Mouse (Mus musculus): ENCODE results near the gene Abcd2. TPM values are rescaled to one million over a fixed set of nuclear protein-coding genes. Genes with fewer than 3 reads are reported as not detected.

Gene Abcd2
- 10 to 100 TPM; 14.4 to 29.5 TPM for total RNA-seq (2021)
- long read RNA-seq, experiment 1, full-length matches to known transcripts = 8 of 13 reads
- long read RNA-seq, experiment 1, partial matches to known transcripts = 0 of 13 reads
- long read RNA-seq, experiment 1, other reads (novel, unspliced or antisense) = 5 of 13 reads
- long read RNA-seq, experiment 2, full-length matches to known transcripts = 5 of 6 reads
- long read RNA-seq, experiment 2, partial matches to known transcripts = 0 of 6 reads
- long read RNA-seq, experiment 2, other reads (novel, unspliced or antisense) = 1 of 6 reads

GRCm38 (mm10) chr15:91191412-91192222, at the start of gene Abcd2:
TSS of gene Abcd2 (minus strand) at chr15:91191799.
- peak; percentile 77 to 85 for DNase-seq

- no peak for DNase-seq
These were observed 49.2 kb upstream of the Abcd2 start for GRCm38 (mm10) chr15:91240683-91241335.

- DNase-seq = no peak
These were observed 45.7 kb upstream of the Abcd2 start for GRCm38 (mm10) chr15:91237294-91237693.

- no peak for DNase-seq
These were observed 14.9 kb upstream of the Abcd2 start for GRCm38 (mm10) chr15:91206518-91206917.

GRCm38 (mm10) chr15:91203521-91203920, 11.9 kb upstream of the Abcd2 start:
- no peak for DNase-seq

- DNase-seq = no peak
These were observed 10.9 kb upstream of the Abcd2 start for GRCm38 (mm10) chr15:91202486-91202885.

- no peak for DNase-seq
These were observed 9.2 kb upstream of the Abcd2 start for GRCm38 (mm10) chr15:91200833-91201232.

GRCm38 (mm10) chr15:91199256-91199905, 7.8 kb upstream of the Abcd2 start, which contains the start of gene CN725425:
TSS of gene CN725425 (plus strand) at chr15:91199494.
- no peak for DNase-seq

- DNase-seq = no peak
These were observed 612 bp upstream of the Abcd2 start for GRCm38 (mm10) chr15:91192223-91192598.

GRCm38 (mm10) chr15:91190519-91191207, 936 bp downstream of the Abcd2 start:
- DNase-seq = no peak

GRCm38 (mm10) chr15:91190026-91190425, 1.6 kb downstream of the Abcd2 start:
- DNase-seq = no peak

- no peak for DNase-seq
These were observed 5.2 kb downstream of the Abcd2 start for GRCm38 (mm10) chr15:91186358-91186757.

- DNase-seq = peak in 1 of 2 experiments; percentile 15
These were observed 11.5 kb downstream of the Abcd2 start for GRCm38 (mm10) chr15:91179911-91180622.

GRCm38 (mm10) chr15:91178656-91179314, 12.8 kb downstream of the Abcd2 start:
- DNase-seq = no peak

GRCm38 (mm10) chr15:91172193-91172592, 19.4 kb downstream of the Abcd2 start:
- DNase-seq = peak in 1 of 2 experiments; percentile 12

- no peak for DNase-seq
These were observed 20.3 kb downstream of the Abcd2 start for GRCm38 (mm10) chr15:91171332-91171731.

- DNase-seq = no peak
These were observed 20.8 kb downstream of the Abcd2 start for GRCm38 (mm10) chr15:91170602-91171328.

- DNase-seq = no peak
These were observed 23.6 kb downstream of the Abcd2 start for GRCm38 (mm10) chr15:91167850-91168562.

GRCm38 (mm10) chr15:91165021-91165420, 26.6 kb downstream of the Abcd2 start:
- DNase-seq = peak in 1 of 2 experiments; percentile 21
